Mouse (Mus musculus) lung, adult 2 months (tissue): Measurements from ENCODE around the gene Slc6a18.

Source experiments
- CTCF ChIP-seq: fragments of 200-500 bp; IDR thresholded peaks from 2 replicates; pipeline ENCODE4 v1.5.1; 2011; ENCODE audit warnings: mild to moderate bottlenecking, low read length, control low read depth; ENCODE audit not compliant: insufficient read depth
- POLR2A ChIP-seq: fragments of 200-500 bp; IDR thresholded peaks from 2 replicates; pipeline ENCODE4 v1.6.1; 2011; ENCODE audit warnings: low read depth, mild to moderate bottlenecking, control low read depth, low read length, borderline replicate concordance; ENCODE audit errors: extremely low read depth

GRCm38 (mm10) chr13:73702776-73703175, 25.0 kb upstream of the Slc6a18 start:
- no peak for TF ChIP-seq POLR2A
- no peak for TF ChIP-seq CTCF
